Mouse (Mus musculus): Measurements from ENCODE around the gene Pfas.

DNA sequence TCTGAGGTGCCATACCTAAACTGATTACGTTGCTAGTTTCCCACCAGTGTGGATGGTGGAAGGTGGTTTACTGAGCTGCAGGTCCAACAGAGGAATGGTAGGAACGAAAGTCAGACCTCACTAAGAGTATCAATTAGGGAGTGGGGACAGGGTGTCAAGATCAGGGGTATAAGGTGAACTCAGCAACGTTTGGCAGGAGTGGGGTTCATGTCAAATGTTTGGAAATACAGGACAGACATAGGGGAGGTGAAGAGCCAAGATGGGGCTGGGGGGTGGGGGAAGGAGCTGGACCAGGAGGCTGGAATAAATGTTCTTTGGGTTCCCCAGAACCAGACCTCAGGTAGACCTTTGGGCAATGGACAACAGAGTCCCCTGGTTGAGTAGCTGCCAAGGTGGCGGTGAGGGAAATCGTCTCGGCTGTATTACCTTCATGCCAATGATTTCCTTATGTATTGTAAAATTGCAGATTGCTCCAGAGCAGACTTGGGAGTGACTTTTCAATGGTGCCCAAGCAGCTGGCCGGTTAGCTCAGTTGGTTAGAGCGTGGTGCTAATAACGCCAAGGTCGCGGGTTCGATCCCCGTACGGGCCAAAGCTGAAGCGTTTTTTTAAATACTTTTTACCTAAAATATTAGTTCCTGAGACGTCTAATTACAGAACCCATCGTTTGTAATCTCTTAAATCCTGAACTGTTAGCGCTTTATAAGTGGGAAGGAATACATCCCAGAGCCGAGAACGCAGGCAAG, 28.4 kb upstream of the Pfas start:
- TF ChIP-seq CTCF (IDR thresholded peaks at IDR 0.05; ENCODE audit: insufficient read depth, low read depth, low read length) (no peak), POLR2A (IDR thresholded peaks at IDR 0.05; ENCODE audit: insufficient read depth, low read depth, low read length) (no peak)
